Mouse (Mus musculus) CH12F3 (cell line): ENCODE results near the gene Idh1.

ENCODE experiments used
- in situ Hi-C: fragments of 300-500 bp; cut with MboI; formaldehyde crosslinking; loops from 2 replicates; pipeline ENCODE4 v1.14.3; 2020; ENCODE audit warnings: low sequenced_read_pairs

Gene Idh1

GRCm38 (mm10) chr1:65177452-65177851 lies 8.8 kb downstream of the Idh1 start:
- in situ Hi-C loops = no loop called here

DNA sequence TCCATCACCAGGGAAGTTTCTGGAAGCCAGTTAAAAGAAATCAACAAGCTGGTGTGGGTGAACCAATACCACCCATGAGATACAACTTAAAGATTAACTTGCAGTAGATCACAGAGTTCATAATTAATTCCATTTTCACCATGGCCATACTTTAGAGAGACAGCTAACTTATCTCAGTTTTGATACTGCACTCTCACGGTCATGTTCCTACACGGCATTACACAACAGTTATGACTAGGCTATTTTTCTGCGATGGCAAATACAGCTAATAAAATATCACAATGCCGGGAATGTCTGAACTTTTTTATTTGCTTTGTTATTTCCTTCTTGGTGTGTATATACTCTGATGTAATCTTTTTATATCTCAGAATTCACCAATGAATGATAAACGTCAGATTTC lies 9.4 kb downstream of the Idh1 start:
- in situ Hi-C loops = no loop called here

DNA sequence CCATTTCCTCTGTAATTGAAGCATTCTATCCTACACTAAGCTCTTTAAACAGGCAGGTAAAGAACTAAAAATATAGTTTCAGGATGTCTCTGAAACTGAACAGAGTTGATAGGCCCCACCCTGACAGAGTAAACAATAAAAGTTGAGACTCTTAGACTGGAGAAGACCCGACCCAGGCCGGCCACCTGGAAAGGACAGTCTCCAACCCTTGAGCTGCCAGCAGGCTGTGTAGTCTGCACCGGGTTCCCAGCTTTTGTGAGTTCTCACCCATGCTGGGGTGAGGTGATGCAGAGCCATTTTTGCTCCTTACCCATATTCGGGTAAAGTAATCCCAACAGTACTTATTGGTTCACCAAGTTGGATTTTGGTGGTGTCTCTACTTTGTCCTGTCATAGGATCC lies 10.1 kb downstream of the Idh1 start:
- in situ Hi-C loops = no loop called here

- in situ Hi-C loops = no loop called here
Measured at GRCm38 (mm10) chr1:65173716-65174115, 12.6 kb downstream of the Idh1 start.

- in situ Hi-C loops = no loop called here
Measured at GRCm38 (mm10) chr1:65171579-65171978, 14.7 kb downstream of the Idh1 start.

- in situ Hi-C loops = no loop called here
Measured at GRCm38 (mm10) chr1:65169947-65170346, 16.4 kb downstream of the Idh1 start.

DNA sequence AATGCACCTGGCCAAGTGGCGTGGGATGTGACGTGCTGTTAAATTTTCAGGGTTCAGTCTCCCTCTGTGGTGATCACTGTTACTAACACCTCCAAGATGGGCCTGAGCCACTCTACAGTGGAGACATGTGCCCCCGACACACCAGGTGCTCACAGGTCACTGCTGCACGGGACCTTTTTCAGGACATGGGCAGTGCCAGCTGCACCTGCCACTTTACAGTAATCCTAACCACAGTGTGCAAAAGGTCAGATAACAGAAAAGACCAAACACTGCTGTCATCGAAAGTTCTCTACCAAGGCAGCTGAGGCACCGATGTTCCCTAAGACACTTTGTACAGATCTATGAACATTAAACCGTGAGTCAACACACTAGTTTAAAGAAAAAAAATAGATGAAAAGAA lies 16.8 kb downstream of the Idh1 start:
- in situ Hi-C loops = no loop called here

GRCm38 (mm10) chr1:65167496-65167895 lies 18.8 kb downstream of the Idh1 start:
- in situ Hi-C loops = no loop called here

DNA sequence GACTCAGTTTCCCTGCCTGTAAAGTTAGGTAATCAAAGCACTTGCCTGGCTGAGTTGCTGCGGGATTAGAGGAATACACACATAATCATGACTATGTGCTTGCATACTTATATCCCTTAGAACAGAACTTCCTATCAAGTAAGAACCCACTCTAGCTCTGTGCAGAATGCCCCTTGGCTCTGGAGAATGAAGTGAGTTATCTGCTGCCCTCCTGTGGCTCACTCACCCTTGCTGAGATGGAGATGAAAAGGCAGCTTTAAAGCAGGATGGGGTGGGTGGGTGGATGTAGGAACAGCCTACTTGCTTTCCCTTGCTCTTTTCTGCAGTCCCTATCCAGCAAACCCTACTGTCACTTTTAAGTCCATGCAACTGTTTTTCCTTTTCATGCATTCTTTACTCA lies 24.1 kb downstream of the Idh1 start:
- in situ Hi-C loops = no loop called here

GRCm38 (mm10) chr1:65156111-65156510 lies 30.2 kb downstream of the Idh1 start:
- in situ Hi-C loops = no loop called here

GRCm38 (mm10) chr1:65154814-65155213 lies 31.5 kb downstream of the Idh1 start:
- in situ Hi-C loops = no loop called here

DNA sequence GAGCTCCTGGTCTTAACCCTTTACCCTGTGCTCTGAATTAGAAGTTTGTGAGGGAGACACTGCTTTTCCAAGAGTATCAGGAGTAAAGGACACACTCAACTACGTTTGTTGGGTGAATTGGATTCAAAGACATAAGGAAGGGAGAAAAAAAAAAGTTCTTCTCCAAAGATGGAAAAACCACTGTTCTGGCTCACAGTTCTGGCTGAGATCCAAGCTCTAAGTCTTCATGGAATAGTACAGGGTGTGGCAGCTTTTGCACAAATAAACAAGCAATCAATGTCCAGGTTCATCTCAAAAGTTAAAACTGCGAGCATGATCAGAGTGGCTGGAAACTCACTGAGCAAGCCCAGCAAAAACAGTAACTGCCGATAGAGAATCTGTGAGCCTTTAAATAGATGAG lies 38.3 kb downstream of the Idh1 start:
- in situ Hi-C loops = no loop called here

DNA sequence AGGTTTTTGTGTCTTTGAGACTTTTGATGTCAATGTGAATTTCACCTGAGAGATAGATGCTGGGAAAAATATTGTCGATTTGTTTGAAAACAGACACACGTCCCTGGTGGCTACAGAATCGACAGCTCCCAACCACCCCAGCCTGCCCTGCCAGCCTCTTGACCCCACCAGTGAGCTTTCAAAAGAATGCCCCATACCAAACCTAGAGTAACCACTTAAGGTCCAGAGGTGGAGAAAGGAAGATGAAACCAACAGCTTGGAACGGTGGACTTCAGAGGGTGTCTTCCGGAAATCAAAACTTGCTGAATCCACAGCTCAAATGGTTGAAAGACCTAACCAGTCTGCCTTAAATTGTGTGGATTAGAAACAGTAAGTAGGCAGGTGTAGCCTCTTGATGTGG lies 39.0 kb downstream of the Idh1 start:
- in situ Hi-C loops = no loop called here

DNA sequence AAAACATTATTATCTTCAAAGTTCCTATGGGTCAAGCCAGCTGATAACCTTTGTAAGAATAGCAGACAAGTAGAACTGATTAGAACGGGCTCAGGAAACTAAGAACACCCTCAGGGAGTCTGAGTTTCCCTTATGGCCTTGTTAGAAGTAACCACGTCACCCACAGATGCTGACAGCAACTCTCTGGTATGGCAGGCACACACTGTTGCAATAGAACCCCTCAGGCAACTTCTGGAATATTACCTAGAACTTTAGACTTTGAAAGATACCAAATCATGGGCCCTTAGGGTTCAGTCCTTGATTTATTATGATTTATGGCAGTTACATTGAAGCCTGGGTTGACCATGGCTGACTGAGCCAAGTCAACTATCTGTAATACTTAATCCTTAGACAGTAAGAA lies 39.7 kb downstream of the Idh1 start:
- in situ Hi-C loops = no loop called here

DNA sequence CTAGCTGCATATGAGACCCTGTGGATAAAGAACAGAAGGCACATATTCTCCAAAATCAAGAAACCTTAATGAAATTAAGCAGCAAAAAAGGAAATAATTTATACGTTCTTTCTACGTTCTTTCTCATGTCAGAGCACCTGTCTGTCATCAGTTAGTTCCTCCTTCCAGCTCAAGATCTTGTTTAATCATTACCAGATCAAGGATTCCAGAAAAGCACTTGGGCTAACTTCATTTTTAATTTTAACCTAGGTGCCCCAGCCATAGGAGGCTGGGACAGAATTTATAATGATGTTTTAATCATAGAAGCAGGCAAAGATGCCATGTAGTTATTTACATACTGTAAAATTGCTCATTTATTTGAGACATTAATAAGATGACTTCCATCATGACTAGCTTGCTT lies 41.5 kb downstream of the Idh1 start:
- in situ Hi-C loops = no loop called here

DNA sequence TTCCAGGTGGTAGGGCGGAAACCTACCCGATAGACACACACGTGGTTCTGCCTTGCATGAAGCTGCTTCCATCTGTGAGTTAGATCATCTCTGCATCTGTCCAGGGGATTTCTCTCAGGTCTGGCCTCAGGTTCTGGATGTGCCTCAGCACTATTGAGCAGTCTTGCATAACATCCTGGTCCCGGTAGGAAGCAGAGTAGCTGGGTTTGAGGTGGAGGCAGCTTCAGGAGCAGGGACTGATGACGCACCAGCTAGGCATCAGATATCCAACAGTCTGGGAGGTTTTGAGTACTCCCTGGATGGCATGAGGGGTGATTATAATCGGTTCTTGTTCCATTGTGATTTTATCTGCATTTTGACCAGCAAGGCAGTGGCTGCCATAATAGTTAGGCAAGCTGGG lies 48.7 kb downstream of the Idh1 start:
- in situ Hi-C loops = no loop called here

DNA sequence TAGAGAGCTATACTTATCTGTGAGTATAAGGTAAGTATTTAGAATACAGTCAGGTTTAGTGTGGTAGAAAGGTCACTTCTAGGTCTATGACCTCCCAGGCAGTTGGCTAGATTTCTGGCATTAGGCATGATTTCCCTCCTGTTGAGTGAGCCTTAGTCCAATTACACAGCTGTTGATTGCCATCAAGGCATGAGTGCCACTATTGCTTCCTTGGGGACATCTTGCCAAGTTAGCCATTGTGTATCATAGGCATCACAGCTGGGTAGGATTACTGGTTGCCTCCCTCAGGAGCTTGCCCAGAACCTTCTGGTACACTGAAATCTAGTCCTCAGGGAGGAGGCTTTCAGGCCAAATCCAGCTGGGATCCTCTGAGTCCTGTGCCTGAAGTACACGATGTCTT lies 53.5 kb downstream of the Idh1 start:
- in situ Hi-C loops = no loop called here

DNA sequence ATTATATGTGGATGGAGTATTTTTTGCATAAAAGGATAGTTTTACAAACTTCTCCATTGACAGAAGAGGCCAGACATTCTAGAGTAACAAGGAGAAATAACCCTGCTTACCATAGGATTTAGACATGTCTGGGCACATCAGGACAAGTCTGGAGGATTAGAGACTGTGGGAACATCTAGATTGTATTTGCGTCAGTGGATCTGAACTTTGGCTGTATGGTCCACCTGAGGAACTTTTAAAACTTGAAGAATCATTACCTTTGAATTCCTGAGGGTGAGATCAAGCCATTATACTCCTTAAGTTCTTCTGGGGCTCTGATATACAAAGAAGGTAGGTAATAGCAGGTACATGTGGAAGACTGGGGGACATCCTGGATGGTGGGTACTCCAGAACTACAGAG lies 54.6 kb downstream of the Idh1 start:
- in situ Hi-C loops = no loop called here

- in situ Hi-C loops = no loop called here
Measured at GRCm38 (mm10) chr1:65130226-65130625, 56.1 kb downstream of the Idh1 start.

GRCm38 (mm10) chr1:65129634-65130180 lies 56.6 kb downstream of the Idh1 start:
- in situ Hi-C loops = no loop called here

- in situ Hi-C loops = no loop called here
Measured at GRCm38 (mm10) chr1:65122574-65123372, 63.5 kb downstream of the Idh1 start, which contains the start of gene D630023F18Rik. D630023F18Rik (minus strand) TSS chr1:65123214.

- in situ Hi-C loops = no loop called here
Measured at GRCm38 (mm10) chr1:65119438-65119837, 66.9 kb downstream of the Idh1 start, which contains the start of gene Gm28845. Gm28845 (minus strand) TSS chr1:65119558.
